Mouse (Mus musculus) heart, adult 2 months (tissue): ENCODE results near the gene Shmt1. TPM values are rescaled to one million over a fixed set of nuclear protein-coding genes. Genes with fewer than 3 reads are reported as not detected.

Experiments used
- DNase-seq, 2 experiments: peaks; one replicate each; pipeline ENCODE4 v3.0.0; 2021
- H3K27ac ChIP-seq: fragments of 200-600 bp; 2 replicates; pipeline ENCODE4 v1.8.1; 2022
- H3K27me3 ChIP-seq: fragments of 200-500 bp; 2 replicates; pipeline ENCODE4 v1.6.1; 2012; ENCODE audit warnings: mild to moderate bottlenecking, low read length, inconsistent platforms, mixed read lengths; ENCODE audit not compliant: control insufficient read depth, insufficient read depth
- H3K36me3 ChIP-seq: fragments of 200-500 bp; 2 replicates; pipeline ENCODE4 v1.6.1; 2012; ENCODE audit warnings: low read length, inconsistent platforms; ENCODE audit not compliant: control insufficient read depth, insufficient read depth
- H3K4me1 ChIP-seq: fragments of 200-500 bp; 2 replicates; pipeline ENCODE4 v1.6.1; 2011; ENCODE audit warnings: low read length; ENCODE audit not compliant: control insufficient read depth, insufficient read depth
- H3K4me3 ChIP-seq: fragments of 200-600 bp; 2 replicates; pipeline ENCODE4 v1.8.1; 2022
- H3K79me2 ChIP-seq: fragments of 200-500 bp; replicated peaks from 2 replicates; pipeline ENCODE4 v1.6.1; 2012; ENCODE audit warnings: mild to moderate bottlenecking, inconsistent platforms, low read length, moderate library complexity, mixed read lengths; ENCODE audit not compliant: control insufficient read depth, insufficient read depth
- H3K9ac ChIP-seq: fragments of 200-500 bp; 2 replicates; pipeline ENCODE4 v1.6.1; 2012; ENCODE audit warnings: low read depth, mild to moderate bottlenecking, control low read depth, inconsistent platforms, low read length, mixed read lengths
- CTCF ChIP-seq: fragments of 200-600 bp; IDR thresholded peaks from 2 replicates; pipeline ENCODE4 v1.8.1; 2022; ENCODE audit warnings: antibody characterized with exemption, mild to moderate bottlenecking, moderate library complexity
- EP300 ChIP-seq: fragments of 200-500 bp; IDR thresholded peaks from 2 replicates; pipeline ENCODE4 v1.6.1; 2011; ENCODE audit warnings: low read depth, low read length, control low read depth; ENCODE audit not compliant: insufficient read depth
- POLR2A ChIP-seq: fragments of 200-500 bp; IDR thresholded peaks from 2 replicates; pipeline ENCODE4 v1.6.1; 2011; ENCODE audit warnings: mild to moderate bottlenecking, low read depth, low read length, control low read depth; ENCODE audit not compliant: insufficient read depth
- WGBS: fragments of 180-500 bp; shearing (Covaris S2); methylation state at CpG from one replicate; pipeline ENCODE4 v1.1.7; 2018; 5-methylcytosine and 5-hydroxymethylcytosine counted together
- intact Hi-C: fragments of 180-260 bp; cut with DNase I; formaldehyde crosslinking; loops from one replicate; pipeline ENCODE4 v1.15.1; 2025
- polyA plus RNA-seq: library from polyadenylated mRNA; depleted of rRNA; stranded (reverse); fragments of >200 nt; gene quantifications from 2 replicates; pipeline ENCODE4 v1.2.3, GENCODE M21; 2012
- total RNA-seq, 2 experiments: library from RNA; stranded (reverse); gene quantifications; 2 replicates each; pipeline ENCODE4 v1.2.3; 2021

Gene Shmt1
- total and polyA plus RNA-seq, 3 experiments: 7.4 to 10.5 (median 8.4) TPM

- H3K27ac ChIP-seq: no peak overlapping the region
Measured at GRCm38 (mm10) chr11:60779673-60780189, 31.8 kb downstream of the Shmt1 start.

GRCm38 (mm10) chr11:60777801-60778370 is 33.6 kb downstream of the Shmt1 start:
- H3K27me3 ChIP-seq: no peaks in the 10 kb centered on the region
- peak overlapping the region; percentile 87 for H3K9ac ChIP-seq
- intact Hi-C loops: loop anchor here (1.0 to 2.0 kb wide), 5 partner anchors 51 to 241 kb away; partner anchors contain the start of genes Alkbh5, Dhrs7b, Flii and Llgl1
- TF ChIP-seq EP300: no peak
- TF ChIP-seq CTCF: no peak
- TF ChIP-seq POLR2A: no peak
- H3K36me3 ChIP-seq: peaks cover 22% of the 10 kb centered on the region
- peak overlapping the region; percentile 84 for H3K4me3 ChIP-seq
- H3K79me2 ChIP-seq: peaks cover 2% of the 10 kb centered on the region
- WGBS: 25% methylated on average over 16 of the region's 16 CpGs
- no peak for DNase-seq
- peak overlapping the region; percentile 97 for H3K27ac ChIP-seq
- H3K4me1 ChIP-seq: peaks cover 28% of the 10 kb centered on the region

More at GRCm38 (mm10) chr11:60779673-60780189, 31.8 kb downstream of the Shmt1 start:
- 71% methylated on average over 10 of the region's 10 CpGs for WGBS
- peaks cover 2% of the 10 kb centered on the region for H3K79me2 ChIP-seq
- H3K4me1 ChIP-seq: peaks cover 28% of the 10 kb centered on the region
- no peak for TF ChIP-seq POLR2A
- TF ChIP-seq EP300: no peak
- no peak for TF ChIP-seq CTCF
- peaks cover 22% of the 10 kb centered on the region for H3K36me3 ChIP-seq
- H3K27me3 ChIP-seq: no peaks in the 10 kb centered on the region
- H3K9ac ChIP-seq: no peak overlapping the region; the same call in 1 of the 2 replicates
- DNase-seq: no peak
- intact Hi-C loops: no loop called here
- H3K4me3 ChIP-seq: peak overlapping the region; percentile 11

GRCm38 (mm10) chr11:60776829-60777740 is 34.4 kb downstream of the Shmt1 start, which contains the start of the genes Top3a and Smcr8:
TSS of gene Top3a (minus strand) at chr11:60777365.
TSS of gene Smcr8 (plus strand) at chr11:60777524.
- TF ChIP-seq EP300 (peak; percentile 60; the same call in 1 of the 2 replicates), CTCF (no peak), POLR2A (peak; percentile 92)
- peak within 1 kb of the TSS; percentile 84 for H3K4me3 ChIP-seq
- no peaks in the 10 kb centered on the region for H3K27me3 ChIP-seq
- peaks cover 2% of the 10 kb centered on the region for H3K79me2 ChIP-seq
- under 1% methylated on average over 62 of the region's 62 CpGs for WGBS
- H3K27ac ChIP-seq: peak within 1 kb of the TSS; percentile 97
- intact Hi-C loops: loop anchor here (1.0 to 2.0 kb wide), 5 partner anchors 50 to 240 kb away; partner anchors contain the start of genes Alkbh5, Dhrs7b, Flii and Llgl1
- H3K9ac ChIP-seq: peak within 1 kb of the TSS; percentile 87
- peaks cover 21% of the 10 kb centered on the region for H3K36me3 ChIP-seq
- DNase-seq: peak; percentile 87 to 90
- peaks cover 26% of the 10 kb centered on the region for H3K4me1 ChIP-seq

GRCm38 (mm10) chr11:60776107-60776828 is 35.2 kb downstream of the Shmt1 start:
- H3K36me3 ChIP-seq: peaks cover 19% of the 10 kb centered on the region
- TF ChIP-seq CTCF (no peak), EP300 (no peak), POLR2A (no peak)
- peak overlapping the region; percentile 71 for H3K9ac ChIP-seq
- 5% methylated on average over 17 of the region's 17 CpGs for WGBS
- peak overlapping the region; percentile 97 for H3K27ac ChIP-seq
- peaks cover 25% of the 10 kb centered on the region for H3K4me1 ChIP-seq
- no peaks in the 10 kb centered on the region for H3K27me3 ChIP-seq
- peak overlapping the region; percentile 84 for H3K4me3 ChIP-seq
- intact Hi-C loops: loop anchor here (2.0 kb wide), 4 partner anchors 55 to 239 kb away; partner anchors contain the start of genes Alkbh5, Dhrs7b, Llgl1 and Tmem11
- no peak for DNase-seq
- H3K79me2 ChIP-seq: peaks cover 4% of the 10 kb centered on the region

DNA sequence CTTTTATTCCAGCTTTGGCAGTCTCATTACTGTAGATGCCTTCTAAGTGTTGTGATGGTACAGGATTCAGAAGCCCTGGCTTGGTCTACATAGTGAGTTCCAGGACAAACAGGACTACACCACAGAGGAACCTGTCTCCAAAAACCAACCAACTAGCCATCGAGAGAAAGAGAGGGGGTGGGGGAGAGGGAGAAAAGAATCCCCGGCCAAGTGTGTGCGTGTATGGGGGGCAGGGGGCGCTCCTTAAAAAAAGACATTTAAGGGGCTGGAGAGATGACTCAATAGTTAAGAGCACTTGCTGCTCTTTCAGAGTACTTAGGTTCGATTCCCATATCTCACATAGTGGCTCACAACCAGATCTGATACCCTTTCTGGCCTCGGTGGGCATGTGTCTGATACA is 35.9 kb downstream of the Shmt1 start:
- WGBS: 49% methylated on average over 6 of the region's 6 CpGs
- TF ChIP-seq POLR2A (no peak), CTCF (no peak), EP300 (no peak)
- Histone ChIP-seq H3K4me3 (no peak overlapping the region), H3K27me3 (no peaks in the 10 kb centered on the region), H3K27ac (no peak overlapping the region), H3K4me1 (peaks cover 21% of the 10 kb centered on the region), H3K79me2 (peaks cover 3% of the 10 kb centered on the region), H3K36me3 (peaks cover 13% of the 10 kb centered on the region), H3K9ac (no peak overlapping the region)
- DNase-seq: no peak
- intact Hi-C loops: no loop called here
